Mouse (Mus musculus) T-helper 17 cell (primary cell): ENCODE data around the gene Themis2.
"Not testable (repeated sequence)": the region's sequence is repeated elsewhere in the genome, so short reads cannot be mapped to it uniquely, and the experiment has no call there.

Experiments
- in situ Hi-C, 2 experiments: fragments of 300-600 bp; cut with MboI, MseI; formaldehyde crosslinking; loops; 1 replicate in 1 of 2; 2 replicates in 1 of 2; pipeline ENCODE4 v1.15.1; 2025; ENCODE audit warnings: high pct_unique_total_duplicates in 2 of 2

Gene Themis2

GRCm38 (mm10) chr4:132801176-132802077, 5.2 kb upstream of the Themis2 start:
- in situ Hi-C loops: no loop called here

GRCm38 (mm10) chr4:132799845-132800244, 3.7 kb upstream of the Themis2 start:
- in situ Hi-C loops: loop anchor here in 1 of 2 experiments (25.0 kb wide), 1 partner anchor 1888 kb away; the partner anchor contains the start of gene Laptm5

DNA sequence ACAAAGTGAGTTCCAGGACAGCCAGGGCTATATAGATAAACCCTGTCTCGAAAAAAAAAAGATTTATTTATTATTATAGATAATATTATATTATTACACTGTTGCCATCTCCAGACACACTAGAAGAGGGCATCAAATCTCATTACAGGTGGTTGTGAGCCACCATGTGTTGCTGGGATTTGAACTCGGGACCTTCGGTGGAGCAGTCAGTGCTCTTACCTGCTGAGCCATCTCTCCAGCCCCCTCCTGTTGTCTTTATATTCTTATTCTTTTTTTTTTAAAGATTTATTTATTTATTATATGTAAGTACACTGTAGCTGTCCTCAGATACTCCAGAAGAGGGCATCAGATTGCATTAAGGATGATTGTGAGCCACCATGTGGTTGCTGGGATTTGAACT, 2.5 kb upstream of the Themis2 start:
- in situ Hi-C loops: loop anchor here in 1 of 2 experiments (25.0 kb wide), 1 partner anchor 1886 kb away; the partner anchor contains the start of gene Laptm5

- in situ Hi-C loops: loop anchor here in 1 of 2 experiments (25.0 kb wide), 1 partner anchor 1886 kb away; the partner anchor contains the start of gene Laptm5
Observed at GRCm38 (mm10) chr4:132798028-132798427, 1.8 kb upstream of the Themis2 start.

GRCm38 (mm10) chr4:132797461-132797860, 1.3 kb upstream of the Themis2 start:
- in situ Hi-C loops: loop anchor here in 1 of 2 experiments (25.0 kb wide), 1 partner anchor 1885 kb away; the partner anchor contains the start of gene Laptm5

DNA sequence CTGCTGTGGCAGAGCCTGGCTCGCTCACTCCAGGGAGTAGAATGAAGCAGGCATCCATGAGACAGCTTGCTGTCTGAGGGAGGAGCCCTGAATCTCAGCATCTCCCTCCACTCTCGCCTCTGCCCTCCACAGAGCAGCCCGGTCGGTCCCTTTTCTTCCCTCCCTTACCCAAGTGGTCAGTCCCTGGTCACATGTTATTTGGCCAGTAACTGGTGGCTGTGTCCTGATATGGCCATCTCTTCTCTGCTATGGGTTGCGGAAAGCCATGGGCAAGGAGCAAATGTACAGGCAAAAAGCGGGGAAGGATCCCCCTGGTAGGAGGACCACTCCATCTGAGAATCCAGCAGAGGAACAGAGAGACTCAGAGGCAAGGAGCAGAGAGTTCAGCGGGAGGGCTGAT, 1.0 kb downstream of the Themis2 start:
- in situ Hi-C loops: loop anchor here in 1 of 2 experiments (25.0 kb wide), 1 partner anchor 1883 kb away; the partner anchor contains the start of gene Laptm5

DNA sequence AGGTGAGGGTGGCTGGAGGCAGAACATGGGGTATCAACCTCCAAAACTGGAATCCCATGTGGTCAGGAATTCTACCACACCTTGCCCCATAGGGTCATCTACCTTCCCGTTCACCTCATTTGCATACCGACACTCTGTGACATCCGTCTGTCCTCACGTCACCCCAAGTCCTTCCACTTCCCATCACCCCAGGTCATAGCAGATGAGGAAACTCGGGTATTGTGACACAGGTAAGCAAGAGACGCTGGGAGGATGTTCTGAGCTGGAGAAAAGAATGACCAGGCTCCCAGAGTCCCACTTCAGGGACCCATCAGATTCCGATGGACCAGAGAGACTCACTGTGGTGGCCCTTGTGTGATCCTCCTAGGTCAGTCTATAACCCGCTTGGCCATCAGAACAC, 1.4 kb downstream of the Themis2 start:
- in situ Hi-C loops: loop anchor here in 1 of 2 experiments (25.0 kb wide), 1 partner anchor 1882 kb away; the partner anchor contains the start of gene Laptm5

- in situ Hi-C loops: loop anchor here in 1 of 2 experiments (25.0 kb wide), 1 partner anchor 1882 kb away; the partner anchor contains the start of gene Laptm5
Observed at GRCm38 (mm10) chr4:132794028-132794427, 2.2 kb downstream of the Themis2 start.

- in situ Hi-C loops: loop anchor here in 1 of 2 experiments (25.0 kb wide), 1 partner anchor 1881 kb away; the partner anchor contains the start of gene Laptm5
Observed at GRCm38 (mm10) chr4:132793322-132794004, 2.7 kb downstream of the Themis2 start.

GRCm38 (mm10) chr4:132789731-132790130, 6.5 kb downstream of the Themis2 start:
- in situ Hi-C loops: loop anchor here in 1 of 2 experiments (25.0 kb wide), 1 partner anchor 1877 kb away; the partner anchor contains the start of gene Laptm5

DNA sequence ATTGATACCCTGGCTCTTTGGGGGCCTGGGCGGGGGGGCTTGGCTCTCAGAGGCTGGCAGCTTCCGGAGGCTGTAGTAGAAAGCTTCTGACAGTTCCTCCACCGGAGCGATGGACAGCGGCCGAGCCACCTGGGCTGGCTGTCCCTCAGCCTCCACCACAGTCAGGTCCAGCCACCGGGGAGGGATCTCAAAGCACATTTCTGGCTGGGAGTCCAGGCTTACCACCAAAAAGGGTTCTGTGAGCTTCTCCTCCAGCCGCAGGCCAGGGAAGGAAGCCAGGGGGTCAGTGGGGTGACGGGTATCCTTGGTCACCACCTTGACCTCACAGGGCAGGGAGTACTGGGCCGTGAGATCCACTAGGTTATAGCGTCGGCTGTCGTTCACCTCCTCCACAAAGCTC, 11.0 kb downstream of the Themis2 start:
- in situ Hi-C loops: loop anchor here in 1 of 2 experiments (25.0 kb wide), 1 partner anchor 1873 kb away; the partner anchor contains the start of gene Laptm5

DNA sequence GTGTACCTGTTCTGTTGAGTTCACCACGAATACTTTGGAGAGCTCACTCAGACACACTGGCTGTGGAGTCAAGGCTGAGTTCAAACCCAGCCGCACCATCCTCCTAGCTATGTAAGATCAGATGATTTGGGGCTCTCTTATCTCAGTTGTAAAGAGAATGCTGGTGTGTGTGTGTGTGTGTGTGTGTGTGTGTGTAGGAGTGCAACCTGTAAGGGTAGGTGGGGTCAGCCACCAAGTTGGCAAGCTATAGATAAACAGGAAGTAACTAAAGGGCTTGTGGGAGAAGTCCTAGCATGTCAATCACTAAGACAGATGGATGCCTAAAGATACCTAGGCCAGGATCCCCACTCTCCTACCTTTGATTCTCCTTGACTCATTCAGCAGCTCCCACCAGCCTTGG, 12.5 kb downstream of the Themis2 start:
- in situ Hi-C loops: loop anchor here in 1 of 2 experiments (25.0 kb wide), 1 partner anchor 1871 kb away; the partner anchor contains the start of gene Laptm5

- in situ Hi-C loops: loop anchor here in 1 of 2 experiments (25.0 kb wide), 1 partner anchor 1868 kb away; the partner anchor contains the start of gene Laptm5
Observed at GRCm38 (mm10) chr4:132780288-132780687, 15.9 kb downstream of the Themis2 start.

GRCm38 (mm10) chr4:132778562-132779201, 17.5 kb downstream of the Themis2 start:
- in situ Hi-C loops: loop anchor here (5.0 to 25.0 kb wide), 3 partner anchors 44 to 1866 kb away; partner anchors contain the start of gene Laptm5 (in 1 of the 2)

DNA sequence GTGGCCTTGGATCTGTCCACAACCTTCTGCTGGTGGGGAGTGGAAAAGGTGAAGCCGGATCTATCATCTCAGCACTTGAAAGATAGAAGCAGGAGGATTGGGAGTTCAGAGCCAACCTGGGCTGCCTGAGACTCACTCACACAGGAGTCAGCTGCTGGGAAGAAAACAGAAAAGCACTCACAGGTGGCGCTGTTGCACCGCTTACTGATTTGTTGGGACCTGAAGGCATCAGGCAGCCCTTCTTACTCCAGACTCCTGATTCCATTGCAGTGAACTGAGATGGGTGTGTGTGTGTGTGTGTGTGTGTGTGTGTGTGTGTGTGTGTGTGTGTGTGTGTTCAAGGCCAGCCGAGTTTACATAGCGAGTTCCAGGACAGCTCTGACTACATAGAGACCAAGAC, 19.4 kb downstream of the Themis2 start:
- in situ Hi-C loops: loop anchor here (5.0 to 25.0 kb wide), 3 partner anchors 46 to 1864 kb away; partner anchors contain the start of gene Laptm5 (in 1 of the 2)

DNA sequence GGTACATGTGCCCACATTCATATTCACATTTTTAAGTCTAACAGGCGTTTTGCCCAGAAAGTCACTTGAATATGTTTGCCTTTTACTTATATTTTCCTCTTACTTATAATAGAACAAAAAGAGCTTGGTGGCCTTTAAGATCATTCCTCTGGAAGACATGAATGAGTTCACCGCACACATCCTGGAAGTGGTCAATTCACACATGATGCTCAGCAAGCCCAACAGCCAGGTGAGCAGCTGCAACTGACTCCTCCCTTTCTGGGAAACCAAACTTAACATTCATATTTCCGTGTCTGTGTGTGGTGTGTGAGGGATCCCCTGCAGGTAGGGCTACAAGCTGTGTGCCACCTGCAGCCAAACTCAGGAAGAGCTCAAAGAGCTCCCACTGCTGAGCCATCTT, 21.3 kb downstream of the Themis2 start:
- in situ Hi-C loops: loop anchor here (5.0 to 25.0 kb wide), 3 partner anchors 47 to 1863 kb away; partner anchors contain the start of gene Laptm5 (in 1 of the 2)

DNA sequence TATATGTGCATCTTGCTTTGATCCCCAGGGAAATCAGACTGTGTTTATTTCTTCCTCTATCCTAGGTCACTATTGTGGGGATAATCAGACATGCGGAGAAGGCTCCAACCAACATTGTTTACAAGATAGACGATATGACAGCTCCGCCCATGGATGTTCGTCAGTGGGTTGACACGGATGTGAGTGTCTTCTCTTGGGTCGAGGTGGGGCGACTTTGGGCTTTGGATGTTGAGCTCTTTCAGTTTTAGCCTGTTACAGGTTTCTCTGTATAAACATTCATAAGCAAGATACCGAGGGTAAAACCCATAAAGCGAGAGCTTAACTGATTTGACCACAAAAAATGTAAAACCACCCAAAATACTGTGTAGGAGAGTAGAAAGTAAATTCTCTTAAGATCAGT, 24.4 kb downstream of the Themis2 start:
- in situ Hi-C loops: no loop called here

DNA sequence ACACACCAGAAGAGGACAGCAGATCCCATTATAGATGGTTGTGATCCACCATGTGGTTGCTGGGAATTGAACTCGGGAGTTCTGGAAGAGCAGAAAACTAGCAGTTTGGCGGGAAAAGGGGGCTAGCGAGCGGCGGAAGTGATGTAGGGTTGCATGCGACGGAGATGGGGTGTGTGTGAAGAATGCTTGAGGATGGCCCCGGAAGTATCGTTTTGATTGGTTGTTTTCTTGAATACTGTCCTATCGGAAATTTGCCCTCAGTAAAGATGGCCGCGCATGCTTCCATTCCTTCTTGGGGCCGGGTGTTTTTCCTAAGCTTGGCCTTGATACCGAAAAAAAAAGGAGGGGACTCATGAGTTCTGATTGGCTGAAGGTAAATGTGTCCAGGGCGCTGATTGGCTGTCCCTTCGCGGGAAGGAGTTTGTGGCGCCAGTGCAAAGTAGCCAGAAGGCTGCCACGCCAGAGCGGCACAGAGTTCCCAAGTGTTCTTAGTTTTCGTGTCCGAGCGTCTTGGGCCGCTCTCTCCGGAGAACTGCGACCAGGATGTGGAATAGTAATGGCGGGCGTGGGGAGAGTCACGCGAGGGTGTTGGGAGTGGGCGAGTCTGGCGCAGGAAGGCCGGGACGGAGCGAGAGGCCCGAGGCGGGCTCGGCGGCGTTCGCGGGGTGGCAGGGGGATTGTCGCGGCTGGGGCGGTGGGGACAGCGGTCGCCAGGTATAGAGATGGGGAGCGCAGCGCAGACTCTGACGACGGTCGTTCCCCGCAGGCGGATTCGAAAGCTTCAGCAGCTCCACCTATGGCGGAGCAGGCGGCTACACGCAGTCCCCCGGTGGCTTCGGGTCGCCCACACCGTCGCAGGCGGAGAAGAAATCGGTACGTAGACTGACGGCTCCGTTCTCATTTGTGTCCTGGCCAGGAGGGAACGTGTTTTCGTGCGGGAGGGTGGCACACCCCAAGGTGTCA, 28.0 kb downstream of the Themis2 start, which contains the start of gene Rpa2:
Gene Rpa2 (plus strand): TSS at position 419 of the 963 bp plus-strand sequence.
- in situ Hi-C loops: no loop called here

DNA sequence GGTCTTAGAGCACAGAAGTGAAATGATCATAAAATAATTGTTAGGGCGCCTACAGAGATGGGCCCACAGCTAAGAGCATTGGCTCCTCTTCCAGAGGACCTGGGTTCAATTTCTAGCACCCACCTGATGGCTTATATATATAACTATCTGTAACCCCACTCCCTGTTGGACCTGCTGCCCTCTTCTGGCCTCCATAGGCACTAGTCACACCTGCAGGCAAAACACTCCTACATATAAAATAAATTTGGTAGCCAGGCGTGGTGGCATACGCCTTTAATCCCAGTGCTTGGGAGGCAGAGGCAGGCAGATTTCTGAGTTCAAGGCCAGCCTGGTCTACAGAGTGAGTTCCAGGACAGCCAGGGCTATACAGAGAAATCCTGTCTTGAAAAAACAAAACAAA, 33.1 kb downstream of the Themis2 start:
- in situ Hi-C loops: not testable (repeated sequence)
